Mouse (Mus musculus) heart, embryonic 14.5 days (tissue): Measurements from ENCODE around the gene Sfxn5. TPM values are rescaled to one million over a fixed set of nuclear protein-coding genes. Genes with fewer than 3 reads are reported as not detected.
A peak's percentile ranks its signal among the peaks of the same experiment; 100 is the strongest.

ENCODE experiments used
- ATAC-seq: fragments of 200-750 bp; cut with Nextera tagmentation; 2 replicates; pipeline ENCODE4 v1.8.0; 2017; ENCODE audit warnings: low read depth, moderate TSS enrichment; ENCODE audit not compliant: insufficient number of reproducible peaks, insufficient read depth, low FRiP score
- H3K27ac ChIP-seq, 2 experiments: fragments of 200-500 bp in 1 of 2; fragments of 300-500 bp in 1 of 2; sonication (generic) in 1 of 2; replicated peaks in 1 of 2; 2 replicates each; pipeline ENCODE4 v1.5.1; 2012 to 2014; ENCODE audit warnings: low read depth in 2 of 2, low read length in 2 of 2, control low read depth in 1 of 2, mild to moderate bottlenecking in 1 of 2, mixed read lengths in 1 of 2; ENCODE audit not compliant: control insufficient read depth in 1 of 2, insufficient read depth in 1 of 2
- H3K27me3 ChIP-seq: fragments of 300-500 bp; sonication (generic); 2 replicates; pipeline ENCODE4 v1.6.1; 2014; ENCODE audit warnings: mild to moderate bottlenecking, low read length, control low read depth; ENCODE audit not compliant: control insufficient read depth, insufficient read depth
- H3K36me3 ChIP-seq: fragments of 300-500 bp; sonication (generic); 2 replicates; pipeline ENCODE4 v1.6.1; 2014; ENCODE audit warnings: mild to moderate bottlenecking, control low read depth, low read length, mixed read lengths; ENCODE audit not compliant: control insufficient read depth, insufficient read depth
- H3K4me1 ChIP-seq, 2 experiments: fragments of 200-500 bp in 1 of 2; fragments of 300-500 bp in 1 of 2; sonication (generic) in 1 of 2; 2 replicates each; pipeline ENCODE4 v1.6.1; 2012 to 2014; ENCODE audit warnings: low read length in 2 of 2, control low read depth in 1 of 2, mixed read lengths in 1 of 2; ENCODE audit not compliant: control insufficient read depth in 2 of 2, insufficient read depth in 2 of 2
- H3K4me2 ChIP-seq: fragments of 300-500 bp; sonication (generic); 2 replicates; pipeline ENCODE4 v1.6.1; 2014; ENCODE audit warnings: mild to moderate bottlenecking, low read length
- H3K4me3 ChIP-seq, 2 experiments: fragments of 200-500 bp in 1 of 2; fragments of 300-500 bp in 1 of 2; sonication (generic) in 1 of 2; 2 replicates each; pipeline ENCODE4 v1.5.1; 2012 to 2014; ENCODE audit warnings: low read length in 2 of 2, mild to moderate bottlenecking in 2 of 2, control low read depth in 1 of 2, low read depth in 1 of 2, moderate library complexity in 1 of 2; ENCODE audit not compliant: control insufficient read depth in 1 of 2, insufficient read depth in 1 of 2
- H3K9ac ChIP-seq: fragments of 300-500 bp; sonication (generic); 2 replicates; pipeline ENCODE4 v1.6.1; 2014; ENCODE audit warnings: mild to moderate bottlenecking, low read length
- H3K9me3 ChIP-seq: fragments of 300-500 bp; sonication (generic); 2 replicates; pipeline ENCODE4 v1.6.1; 2016; ENCODE audit warnings: low read length, control low read depth; ENCODE audit not compliant: control insufficient read depth
- WGBS: fragments of 180-500 bp; shearing (Covaris S2); extraction: QIAGEN DNeasy Blood & Tissue Kit; methylation state at CpG from one replicate; pipeline ENCODE4 v1.1.7; 2014; 5-methylcytosine and 5-hydroxymethylcytosine counted together
- polyA plus RNA-seq: library from polyadenylated mRNA; unstranded; fragments of >200 nt; fragmentation: Nextera tagmentation; extraction: Ambion mirVana; gene quantifications from 2 replicates; pipeline ENCODE4 v1.2.1, GENCODE M21; 2014

Gene Sfxn5
- polyA plus RNA-seq, 1 experiment from 2014 or later: 2.7 TPM

DNA sequence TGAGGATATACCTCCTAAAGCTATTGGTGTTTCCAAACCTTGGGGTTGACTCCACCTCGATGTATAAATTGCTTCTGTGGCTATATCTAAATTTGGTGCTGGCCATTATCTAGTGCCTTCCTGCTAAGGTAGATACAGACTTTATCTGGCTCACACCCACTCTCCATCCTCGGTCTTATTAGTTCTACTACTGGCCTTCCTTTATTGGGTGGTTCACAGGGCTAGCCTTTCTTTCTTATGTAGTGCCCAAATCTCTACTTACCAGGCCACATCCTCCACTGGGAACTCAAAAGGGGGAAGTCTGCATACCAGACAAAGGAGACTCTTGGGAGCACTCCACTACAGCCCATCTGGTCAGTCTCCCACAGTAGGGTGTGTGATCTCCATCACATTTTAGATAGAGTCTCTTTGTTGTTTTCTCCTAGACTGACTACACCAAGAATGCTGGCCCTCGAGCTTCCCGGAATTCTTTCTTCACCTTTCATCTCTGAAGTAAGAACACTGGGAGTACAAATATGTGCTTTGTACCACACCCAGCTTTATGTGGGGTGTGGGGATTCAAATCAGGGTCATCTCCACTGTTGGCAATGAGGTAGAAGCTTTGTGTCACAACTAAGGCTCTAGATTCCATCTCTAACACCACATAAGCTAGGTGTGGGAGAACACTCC lies 44.0 kb upstream of the Sfxn5 start:
- Histone ChIP-seq H3K27me3 (no peaks in the 10 kb centered on the region), H3K9me3 (no peaks in the 10 kb centered on the region)
- WGBS: 38% methylated on average over 4 of the region's 4 CpGs

DNA sequence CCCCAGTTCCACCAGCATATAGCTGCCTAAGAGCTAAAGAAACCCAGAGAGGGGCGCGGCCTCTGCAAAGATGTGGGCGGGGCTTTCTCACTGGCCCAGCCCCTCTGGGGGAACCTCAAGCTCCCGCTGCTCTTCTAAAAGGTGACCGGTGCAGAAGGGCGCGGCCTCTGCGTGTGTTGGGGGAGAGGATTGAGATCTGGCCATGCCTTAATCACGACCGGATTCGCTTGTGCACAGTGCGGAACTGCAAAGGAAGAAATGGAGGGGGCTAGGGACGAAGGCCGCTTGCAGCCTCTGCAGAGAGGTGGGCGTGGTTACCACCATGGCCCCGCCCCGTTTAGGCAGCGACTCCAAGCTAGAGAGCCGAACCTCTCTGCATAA lies 41.5 kb upstream of the Sfxn5 start:
- 0% methylated on average over 19 of the region's 19 CpGs for WGBS
- Histone ChIP-seq H3K4me2 (peak overlapping the region; percentile 87), H3K4me1 (peaks cover 33 to 34% of the 10 kb centered on the region in 2 experiments), H3K9me3 (no peaks in the 10 kb centered on the region), H3K9ac (peak overlapping the region; percentile 98), H3K36me3 (peaks cover 14% of the 10 kb centered on the region), H3K27me3 (no peaks in the 10 kb centered on the region), H3K4me3 (peak overlapping the region; percentile 60 to 98), H3K27ac (peak overlapping the region; percentile 44 to 73)
- peak; percentile 94 for ATAC-seq

More for the DNA sequence above, 44.0 kb upstream of the Sfxn5 start:
- Histone ChIP-seq H3K4me1 (peaks cover 14 to 24% of the 10 kb centered on the region in 2 experiments), H3K9ac (no peak overlapping the region), H3K4me2 (no peak overlapping the region), H3K36me3 (no peaks in the 10 kb centered on the region), H3K27ac (no peak overlapping the region), H3K4me3 (no peak overlapping the region)
- ATAC-seq: no peak

DNA sequence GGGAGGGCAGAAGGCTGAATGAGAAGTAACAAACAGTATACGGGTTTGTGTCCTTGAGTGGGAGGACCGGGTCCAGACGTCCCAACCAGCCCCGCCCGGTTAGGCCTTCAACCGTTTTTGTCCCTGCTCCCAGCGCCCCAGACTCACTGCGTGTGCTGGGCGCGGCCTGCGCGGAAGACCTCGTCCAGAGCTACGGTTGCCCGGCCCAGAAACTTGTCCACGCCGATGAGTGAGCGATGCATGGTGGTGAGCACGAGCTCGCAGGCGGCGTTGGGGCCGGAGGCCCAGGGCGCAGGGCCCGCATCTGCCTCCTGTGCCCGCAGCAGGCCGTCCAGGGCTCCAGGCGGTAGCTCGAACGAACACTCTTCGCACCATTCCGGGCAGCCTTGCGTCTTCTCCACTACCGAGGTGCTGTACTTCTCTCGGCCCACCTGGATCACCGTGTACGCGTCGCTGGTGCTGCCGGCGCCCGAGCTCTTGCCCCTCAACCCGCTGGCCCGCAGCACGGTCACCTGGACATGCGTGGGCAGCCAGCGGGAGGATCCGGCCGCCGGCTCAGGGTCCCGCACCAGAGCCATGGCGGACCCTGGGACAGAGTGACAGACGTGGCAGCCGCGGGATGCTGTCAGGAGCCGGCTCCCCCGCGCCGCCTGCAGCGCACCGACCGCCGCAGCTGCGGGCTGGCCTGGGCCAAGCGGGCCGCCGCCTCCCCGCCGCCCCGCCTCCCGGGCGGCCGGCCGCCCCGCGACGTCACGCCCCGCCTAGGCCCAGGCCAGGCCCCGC lies 40.9 kb upstream of the Sfxn5 start, which contains the start of gene Rab11fip5:
Rab11fip5 (minus strand) TSS at position 684 of the 783 bp plus-strand sequence.
- WGBS: 2% methylated on average over 79 of the region's 80 CpGs
- H3K9ac ChIP-seq: peak within 1 kb of the TSS; percentile 98
- peak within 1 kb of the TSS; percentile 87 for H3K4me2 ChIP-seq
- H3K27ac ChIP-seq: peak within 1 kb of the TSS; percentile 77 to 96
- H3K27me3 ChIP-seq: no peaks in the 10 kb centered on the region
- H3K9me3 ChIP-seq: no peaks in the 10 kb centered on the region
- H3K36me3 ChIP-seq: peaks cover 14% of the 10 kb centered on the region
- 0 out of 2 replicates have a peak, but pooled peaks have one; percentile 1 for ATAC-seq
- peak within 1 kb of the TSS; percentile 71 to 98 for H3K4me3 ChIP-seq
- peaks cover 39 to 40% of the 10 kb centered on the region in 2 experiments for H3K4me1 ChIP-seq

DNA sequence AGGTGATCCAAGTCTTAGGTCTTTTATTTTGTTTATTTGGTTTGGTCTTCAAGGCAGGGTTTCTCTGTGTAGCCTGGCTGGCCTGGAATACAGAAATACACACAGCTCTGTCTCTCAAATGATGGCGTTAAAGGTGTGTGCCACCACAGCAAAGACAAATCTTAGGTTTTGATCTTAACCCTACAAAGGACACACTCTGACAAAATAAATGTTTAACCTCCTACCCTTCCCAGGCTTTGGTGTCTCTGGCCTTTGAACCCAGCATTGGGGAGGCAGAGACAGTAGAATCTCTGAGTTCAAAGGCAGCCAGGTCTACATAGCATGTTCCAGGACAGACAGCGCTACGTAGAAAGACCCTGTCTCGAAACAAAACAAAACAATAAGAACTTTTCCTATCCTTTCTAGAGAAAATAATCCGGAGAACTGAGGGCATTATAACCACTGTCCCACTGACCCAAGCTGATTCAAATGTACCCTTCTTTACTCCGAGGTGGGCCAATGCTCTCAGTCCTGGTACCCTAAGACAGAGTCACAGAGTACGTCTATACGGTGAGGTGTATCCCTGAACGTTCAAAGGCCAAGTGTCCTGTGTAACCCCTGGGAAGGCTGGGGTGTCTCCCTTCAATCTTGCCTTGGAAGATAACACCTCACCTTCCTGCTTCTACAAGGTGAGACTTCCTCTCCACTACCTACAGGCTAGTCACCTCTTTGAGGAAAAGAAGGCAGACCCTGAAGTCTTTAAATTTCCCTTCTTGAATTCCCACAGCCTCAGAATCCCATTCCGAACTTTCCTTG lies 40.0 kb upstream of the Sfxn5 start:
- Histone ChIP-seq H3K4me2 (peak overlapping the region; percentile 87), H3K4me1 (peaks cover 44 to 49% of the 10 kb centered on the region in 2 experiments), H3K9me3 (no peaks in the 10 kb centered on the region), H3K27ac (peak overlapping the region; percentile 77 to 96), H3K4me3 (peak overlapping the region; percentile 71 to 98), H3K36me3 (peaks cover 14% of the 10 kb centered on the region), H3K9ac (peak overlapping the region; percentile 98), H3K27me3 (no peaks in the 10 kb centered on the region)
- no peak for ATAC-seq
- WGBS: 60% methylated on average over 10 of the region's 10 CpGs

DNA sequence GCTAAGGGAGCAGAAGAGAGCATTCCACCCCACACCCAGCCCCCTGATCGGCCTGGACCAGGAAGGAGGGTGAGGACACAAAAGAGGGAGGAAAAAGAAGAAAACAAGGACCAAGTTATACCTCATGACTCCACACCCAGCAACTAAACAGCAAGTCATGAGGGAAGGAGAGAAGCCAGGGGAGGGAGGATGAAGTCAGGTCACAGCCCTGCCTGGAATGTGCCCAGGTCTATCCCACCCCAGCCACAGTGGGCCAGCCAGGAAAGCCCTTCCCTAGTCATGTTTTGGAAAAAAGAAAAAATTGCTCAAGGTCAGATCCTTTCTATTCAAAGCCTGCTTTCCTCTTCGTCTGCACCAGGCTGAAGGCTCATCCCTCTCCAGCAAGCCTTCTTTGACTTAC lies 39.3 kb upstream of the Sfxn5 start:
- H3K9me3 ChIP-seq: no peaks in the 10 kb centered on the region
- peak overlapping the region; percentile 98 for H3K9ac ChIP-seq
- H3K36me3 ChIP-seq: peaks cover 14% of the 10 kb centered on the region
- WGBS: 28% methylated on average over 2 of the region's 2 CpGs
- ATAC-seq: no peak
- H3K27ac ChIP-seq: peak overlapping the region; percentile 77 to 96
- peak overlapping the region; percentile 71 to 98 for H3K4me3 ChIP-seq
- H3K4me2 ChIP-seq: peak overlapping the region; percentile 87
- no peaks in the 10 kb centered on the region for H3K27me3 ChIP-seq
- peaks cover 46 to 57% of the 10 kb centered on the region in 2 experiments for H3K4me1 ChIP-seq

DNA sequence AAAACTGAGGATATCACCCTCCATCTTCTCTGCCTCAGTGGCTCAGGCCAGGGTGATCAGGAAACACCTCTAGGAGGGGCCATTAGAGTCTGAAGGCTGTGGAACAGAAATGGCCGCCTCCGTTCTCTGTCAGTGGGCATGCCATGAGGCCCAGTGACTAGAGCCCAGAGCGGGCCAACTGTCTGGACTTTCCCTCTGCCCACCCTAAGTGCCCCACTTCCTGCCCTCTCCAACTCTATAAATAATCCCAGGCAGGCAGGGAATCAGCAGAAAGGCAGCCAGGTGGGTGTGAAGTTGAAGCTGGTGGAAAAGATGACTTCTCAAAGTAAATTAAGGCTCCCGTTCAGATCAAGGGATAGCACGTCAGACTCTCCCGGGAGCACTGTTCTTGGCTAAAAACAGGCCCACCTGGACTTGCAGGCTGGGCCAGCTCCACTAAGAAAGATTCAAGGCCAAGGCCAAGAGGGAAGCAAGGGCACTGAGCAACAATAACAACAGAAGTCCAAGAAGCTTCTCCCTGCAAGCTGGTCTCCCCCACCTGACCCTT lies 38.7 kb upstream of the Sfxn5 start:
- H3K4me1 ChIP-seq: peaks cover 52 to 57% of the 10 kb centered on the region in 2 experiments
- peaks cover 15% of the 10 kb centered on the region for H3K36me3 ChIP-seq
- peak overlapping the region; percentile 87 for H3K4me2 ChIP-seq
- no peaks in the 10 kb centered on the region for H3K9me3 ChIP-seq
- peak overlapping the region; percentile 98 for H3K9ac ChIP-seq
- peak overlapping the region; percentile 71 to 98 for H3K4me3 ChIP-seq
- ATAC-seq: no peak
- 50% methylated on average over 6 of the region's 6 CpGs for WGBS
- H3K27me3 ChIP-seq: no peaks in the 10 kb centered on the region
- peak overlapping the region; percentile 77 to 96 for H3K27ac ChIP-seq
